Mouse (Mus musculus): Measurements from ENCODE around the gene Gm26920.
"Not testable (repeated sequence)": the region's sequence is repeated elsewhere in the genome, so short reads cannot be mapped to it uniquely, and the experiment has no call there.

Gm26920 gene

GRCm38 (mm10) chr7:30090092-30090969 is at the start of gene Gm26920, which contains the start of gene Zfp566:
TSS of gene Gm26920 (minus strand) at chr7:30090410.
TSS of gene Zfp566 (minus strand) at chr7:30090527.
- peak; percentile 98 for DNase-seq

- DNase-seq: no peak
These were observed 46.6 kb upstream of the Gm26920 start for GRCm38 (mm10) chr7:30136826-30137225.

- DNase-seq: no peak
These were observed 42.2 kb upstream of the Gm26920 start for GRCm38 (mm10) chr7:30132396-30132795.

GRCm38 (mm10) chr7:30129900-30130299 is 39.7 kb upstream of the Gm26920 start:
- DNase-seq: no peak

- no peak for DNase-seq
These were observed 31.9 kb upstream of the Gm26920 start for GRCm38 (mm10) chr7:30122188-30122530.

- peak; percentile 93 for DNase-seq
These were observed 31.3 kb upstream of the Gm26920 start, which contains the start of gene Zfp382 for GRCm38 (mm10) chr7:30121308-30122187. TSS of gene Zfp382 (plus strand) at chr7:30121942.

- DNase-seq: not testable (repeated sequence)
These were observed 27.7 kb upstream of the Gm26920 start for GRCm38 (mm10) chr7:30117935-30118334.

- no peak for DNase-seq
These were observed 25.9 kb upstream of the Gm26920 start for GRCm38 (mm10) chr7:30116076-30116475.

GRCm38 (mm10) chr7:30099297-30099696 is 9.1 kb upstream of the Gm26920 start:
- peak; percentile 81 for DNase-seq

- no peak for DNase-seq
These were observed 5.4 kb upstream of the Gm26920 start for GRCm38 (mm10) chr7:30095551-30096125.

GRCm38 (mm10) chr7:30094646-30095429 is 4.6 kb upstream of the Gm26920 start, which contains the start of gene Zfp260:
TSS of gene Zfp260 (plus strand) at chr7:30094777.
- DNase-seq: peak; percentile 91

- peak; percentile 62 for DNase-seq
These were observed 3.8 kb upstream of the Gm26920 start for GRCm38 (mm10) chr7:30093918-30094415.

- DNase-seq: no peak
These were observed 2.5 kb upstream of the Gm26920 start for GRCm38 (mm10) chr7:30092666-30093065.

- DNase-seq: no peak
These were observed 868 bp upstream of the Gm26920 start for GRCm38 (mm10) chr7:30090970-30091585.

GRCm38 (mm10) chr7:30089405-30089804 is 805 bp downstream of the Gm26920 start:
- peak; percentile 50 for DNase-seq

- no peak for DNase-seq
These were observed 3.7 kb downstream of the Gm26920 start for GRCm38 (mm10) chr7:30086524-30086923.

GRCm38 (mm10) chr7:30072146-30073028 is 17.8 kb downstream of the Gm26920 start, which contains the start of gene Zfp82:
TSS of gene Zfp82 (minus strand) at chr7:30072900.
- peak; percentile 90 for DNase-seq

- no peak for DNase-seq
These were observed 25.6 kb downstream of the Gm26920 start for GRCm38 (mm10) chr7:30064622-30065021.

- DNase-seq: no peak
These were observed 27.7 kb downstream of the Gm26920 start for GRCm38 (mm10) chr7:30062478-30062877.

- DNase-seq: no peak
These were observed 29.9 kb downstream of the Gm26920 start for GRCm38 (mm10) chr7:30060341-30060740.

All from cerebellum, adult 9-11 months (tissue).